Mouse (Mus musculus): ENCODE data around the gene Bckdk. TPM values are rescaled to one million over a fixed set of nuclear protein-coding genes. Genes with fewer than 3 reads are reported as not detected.
A peak's percentile ranks its signal among the peaks of the same experiment; 100 is the strongest.
"Not testable (repeated sequence)": the region's sequence is repeated elsewhere in the genome, so short reads cannot be mapped to it uniquely, and the experiment has no call there.

The Bckdk gene
- total and polyA plus RNA-seq, 2 experiments = 8.2 to 19.8 TPM

DNA sequence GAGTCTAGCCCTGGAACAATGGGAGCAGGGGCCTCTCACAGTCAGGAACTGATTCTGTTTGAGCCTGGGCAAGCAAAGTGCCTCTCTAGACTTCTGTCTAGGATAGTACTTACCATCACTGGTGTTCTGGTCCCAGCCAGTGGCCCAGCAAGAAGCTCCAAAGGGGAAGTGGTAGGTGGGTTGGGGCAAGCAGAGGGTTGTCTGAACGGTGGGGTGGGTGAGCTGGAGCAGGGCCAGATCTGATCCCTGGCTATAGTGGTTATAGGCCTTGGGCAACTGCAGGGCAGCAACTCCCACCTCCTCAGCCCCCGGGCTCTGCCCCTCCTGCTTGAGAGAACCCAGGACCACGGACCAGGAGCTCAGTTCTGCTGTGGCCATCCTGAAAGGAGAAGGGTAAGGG lies 15.1 kb upstream of the Bckdk start:
- H3K36me3 ChIP-seq (ENCODE audit: control insufficient read depth, insufficient read depth, low read length) = peaks cover 25% of the 10 kb centered on the region

GRCm38 (mm10) chr7:127890798-127891197 lies 13.1 kb upstream of the Bckdk start, which contains the start of gene Prss53:
Gene Prss53 (minus strand): TSS chr7:127890970.
- 32% methylated on average over 4 of the region's 4 CpGs for WGBS
- no peak within 1 kb of the TSS for H3K27ac ChIP-seq (replicated peaks; ENCODE audit: insufficient read depth, low read depth, low read length)
- TF ChIP-seq CTCF (IDR thresholded peaks at IDR 0.05; ENCODE audit: low read depth, low read length) (no peak), POLR2A (IDR thresholded peaks at IDR 0.05; ENCODE audit: extremely low read depth, insufficient read depth, low read length) (no peak)
- no peak within 1 kb of the TSS for H3K9ac ChIP-seq (ENCODE audit: low read depth, low read length)
- H3K36me3 ChIP-seq (ENCODE audit: control insufficient read depth, insufficient read depth, low read length) = peaks cover 16% of the 10 kb centered on the region
- peaks cover 9% of the 10 kb centered on the region; the same call in 1 of the 2 replicates for H3K4me1 ChIP-seq (ENCODE audit: control insufficient read depth, insufficient read depth, low read length)
- H3K4me3 ChIP-seq (ENCODE audit: insufficient read depth, low read depth, low read length) = no peak within 1 kb of the TSS
- no peaks in the 10 kb centered on the region for H3K27me3 ChIP-seq (ENCODE audit: control insufficient read depth, insufficient read depth, low read length)
- peak; percentile 40 for DNase-seq (ENCODE audit: extremely low read depth, low read depth, low spot score)
- no peaks in the 10 kb centered on the region; the same call in 1 of the 2 replicates for H3K79me2 ChIP-seq (ENCODE audit: control insufficient read depth, insufficient read depth, low read length)

More for the DNA sequence above, 15.1 kb upstream of the Bckdk start:
- H3K79me2 ChIP-seq (ENCODE audit: control insufficient read depth, insufficient read depth, low read length) = peaks cover 1% of the 10 kb centered on the region
- TF ChIP-seq POLR2A (IDR thresholded peaks at IDR 0.05; ENCODE audit: extremely low read depth, insufficient read depth, low read length) = no peak
- no peak for TF ChIP-seq CTCF (IDR thresholded peaks at IDR 0.05; ENCODE audit: low read depth, low read length)
- H3K4me3 ChIP-seq (ENCODE audit: insufficient read depth, low read depth, low read length) = no peak overlapping the region
- WGBS = 78% methylated on average over 3 of the region's 3 CpGs
- H3K27ac ChIP-seq (replicated peaks; ENCODE audit: insufficient read depth, low read depth, low read length) = no peak overlapping the region
- DNase-seq (ENCODE audit: extremely low read depth, low read depth, low spot score) = no peak
- H3K27me3 ChIP-seq (ENCODE audit: control insufficient read depth, insufficient read depth, low read length) = no peaks in the 10 kb centered on the region
- no peak overlapping the region for H3K9ac ChIP-seq (ENCODE audit: low read depth, low read length)
- peaks cover 7% of the 10 kb centered on the region; the same call in 1 of the 2 replicates for H3K4me1 ChIP-seq (ENCODE audit: control insufficient read depth, insufficient read depth, low read length)

- 21% methylated on average over 5 of the region's 5 CpGs for WGBS
- peak; percentile 97 for DNase-seq (ENCODE audit: extremely low read depth, low read depth, low spot score)
- peaks cover 17% of the 10 kb centered on the region; the same call in 1 of the 2 replicates for H3K4me1 ChIP-seq (ENCODE audit: control insufficient read depth, insufficient read depth, low read length)
- no peaks in the 10 kb centered on the region for H3K79me2 ChIP-seq (ENCODE audit: control insufficient read depth, insufficient read depth, low read length)
- TF ChIP-seq POLR2A (IDR thresholded peaks at IDR 0.05; ENCODE audit: extremely low read depth, insufficient read depth, low read length) (0 out of 2 replicates have a peak, but pooled peaks have one; percentile 26), CTCF (IDR thresholded peaks at IDR 0.05; ENCODE audit: low read depth, low read length) (peak; percentile 20; the same call in 1 of the 2 replicates)
- peak overlapping the region; percentile 87 for H3K9ac ChIP-seq (ENCODE audit: low read depth, low read length)
- no peaks in the 10 kb centered on the region for H3K27me3 ChIP-seq (ENCODE audit: control insufficient read depth, insufficient read depth, low read length)
- peak overlapping the region; percentile 69 for H3K4me3 ChIP-seq (ENCODE audit: insufficient read depth, low read depth, low read length)
- H3K36me3 ChIP-seq (ENCODE audit: control insufficient read depth, insufficient read depth, low read length) = peaks cover 11% of the 10 kb centered on the region
- peak overlapping the region; percentile 85 for H3K27ac ChIP-seq (replicated peaks; ENCODE audit: insufficient read depth, low read depth, low read length)
Observed at GRCm38 (mm10) chr7:127894480-127894879, 9.4 kb upstream of the Bckdk start.

DNA sequence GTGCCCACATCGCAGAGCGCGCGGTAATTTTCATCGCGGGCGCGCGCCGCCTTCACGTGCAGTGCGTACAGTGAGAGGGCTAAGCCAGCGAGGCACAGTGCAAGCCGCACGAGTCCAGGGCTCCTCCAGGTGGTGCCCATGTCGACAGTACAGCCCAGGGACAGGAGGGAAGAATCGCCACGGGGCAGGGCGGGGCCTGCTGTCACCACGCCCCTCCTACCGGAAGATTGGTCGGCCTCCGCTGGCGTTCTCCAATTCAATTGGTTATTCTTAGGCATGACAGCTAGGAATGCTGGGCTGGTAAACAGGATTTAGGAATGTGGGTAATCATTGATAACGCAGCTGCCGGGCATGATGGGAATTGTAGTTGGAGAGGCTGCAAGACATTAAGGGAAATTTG lies 8.4 kb upstream of the Bckdk start, which contains the start of the genes Gm21974 and Vkorc1:
Gm21974 (minus strand) TSS at position 13 of the 400 bp plus-strand sequence.
Vkorc1 (minus strand) TSS at position 176 of the 400 bp plus-strand sequence.
- TF ChIP-seq CTCF (IDR thresholded peaks at IDR 0.05; ENCODE audit: low read depth, low read length) (peak; percentile 52), POLR2A (IDR thresholded peaks at IDR 0.05; ENCODE audit: extremely low read depth, insufficient read depth, low read length) (peak; percentile 97)
- Histone ChIP-seq H3K79me2 (ENCODE audit: control insufficient read depth, insufficient read depth, low read length) (no peaks in the 10 kb centered on the region), H3K4me3 (ENCODE audit: insufficient read depth, low read depth, low read length) (peak within 1 kb of the TSS; percentile 69), H3K4me1 (ENCODE audit: control insufficient read depth, insufficient read depth, low read length) (peaks cover 18% of the 10 kb centered on the region; the same call in 1 of the 2 replicates), H3K36me3 (ENCODE audit: control insufficient read depth, insufficient read depth, low read length) (peaks cover 11% of the 10 kb centered on the region), H3K27ac (replicated peaks; ENCODE audit: insufficient read depth, low read depth, low read length) (peak within 1 kb of the TSS; percentile 85), H3K27me3 (ENCODE audit: control insufficient read depth, insufficient read depth, low read length) (no peaks in the 10 kb centered on the region), H3K9ac (ENCODE audit: low read depth, low read length) (peak within 1 kb of the TSS; percentile 87)
- DNase-seq (ENCODE audit: extremely low read depth, low read depth, low spot score) = peak; percentile 97
- 0% methylated on average over 26 of the region's 26 CpGs for WGBS

- peaks cover 11% of the 10 kb centered on the region for H3K36me3 ChIP-seq (ENCODE audit: control insufficient read depth, insufficient read depth, low read length)
- 65% methylated on average over 7 of the region's 7 CpGs for WGBS
- H3K79me2 ChIP-seq (ENCODE audit: control insufficient read depth, insufficient read depth, low read length); H3K27me3 ChIP-seq (ENCODE audit: control insufficient read depth, insufficient read depth, low read length); H3K27ac ChIP-seq (replicated peaks; ENCODE audit: insufficient read depth, low read depth, low read length); H3K9ac ChIP-seq (ENCODE audit: low read depth, low read length); H3K4me3 ChIP-seq (ENCODE audit: insufficient read depth, low read depth, low read length); DNase-seq (ENCODE audit: extremely low read depth, low read depth, low spot score): not testable (repeated sequence)
- H3K4me1 ChIP-seq (ENCODE audit: control insufficient read depth, insufficient read depth, low read length) = peaks cover 18% of the 10 kb centered on the region; the same call in 1 of the 2 replicates
Observed at GRCm38 (mm10) chr7:127895891-127896290, 8.0 kb upstream of the Bckdk start.

GRCm38 (mm10) chr7:127896384-127896783 lies 7.5 kb upstream of the Bckdk start:
- no peak for DNase-seq (ENCODE audit: extremely low read depth, low read depth, low spot score)
- H3K4me3 ChIP-seq (ENCODE audit: insufficient read depth, low read depth, low read length) = no peak overlapping the region
- H3K27ac ChIP-seq (replicated peaks; ENCODE audit: insufficient read depth, low read depth, low read length) = no peak overlapping the region
- H3K36me3 ChIP-seq (ENCODE audit: control insufficient read depth, insufficient read depth, low read length) = peaks cover 11% of the 10 kb centered on the region
- no peaks in the 10 kb centered on the region for H3K79me2 ChIP-seq (ENCODE audit: control insufficient read depth, insufficient read depth, low read length)
- H3K27me3 ChIP-seq (ENCODE audit: control insufficient read depth, insufficient read depth, low read length) = no peaks in the 10 kb centered on the region
- no peak overlapping the region for H3K9ac ChIP-seq (ENCODE audit: low read depth, low read length)
- WGBS = 65% methylated on average over 13 of the region's 13 CpGs
- TF ChIP-seq POLR2A (IDR thresholded peaks at IDR 0.05; ENCODE audit: extremely low read depth, insufficient read depth, low read length) (no peak), CTCF (IDR thresholded peaks at IDR 0.05; ENCODE audit: low read depth, low read length) (peak; percentile 80)
- peaks cover 18% of the 10 kb centered on the region; the same call in 1 of the 2 replicates for H3K4me1 ChIP-seq (ENCODE audit: control insufficient read depth, insufficient read depth, low read length)
